Mouse (Mus musculus): ENCODE measurements at regions not wholly inside any gene's neighbourhood (a gene's known extent, or its start where the extent isn't known, plus 50 kb on each side); places are given as distances from the start of the nearest gene placed in this dataset.

DNA sequence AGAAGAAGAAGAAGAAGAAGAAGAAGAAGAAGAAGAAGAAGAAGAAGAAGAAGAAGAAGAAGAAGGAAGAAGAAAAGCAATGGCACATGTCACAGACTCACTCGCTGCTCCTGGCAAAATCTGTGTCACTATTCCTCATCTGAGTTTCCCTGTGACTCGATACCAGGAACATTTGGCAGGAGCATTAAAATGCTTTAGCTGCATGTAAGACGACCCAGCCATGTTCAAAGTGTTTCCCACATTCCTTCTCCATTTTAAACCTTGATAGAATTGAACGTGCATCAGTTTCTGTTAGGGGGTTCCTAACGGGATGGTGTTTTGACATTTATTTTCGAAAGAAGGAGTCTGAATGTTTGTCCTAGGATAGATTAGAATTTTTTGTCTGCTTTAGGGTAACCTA, 51.2 kb upstream of the Pja2 start:
- no peak for DNase-seq (ENCODE audit: low spot score in 2 of 2)

DNA sequence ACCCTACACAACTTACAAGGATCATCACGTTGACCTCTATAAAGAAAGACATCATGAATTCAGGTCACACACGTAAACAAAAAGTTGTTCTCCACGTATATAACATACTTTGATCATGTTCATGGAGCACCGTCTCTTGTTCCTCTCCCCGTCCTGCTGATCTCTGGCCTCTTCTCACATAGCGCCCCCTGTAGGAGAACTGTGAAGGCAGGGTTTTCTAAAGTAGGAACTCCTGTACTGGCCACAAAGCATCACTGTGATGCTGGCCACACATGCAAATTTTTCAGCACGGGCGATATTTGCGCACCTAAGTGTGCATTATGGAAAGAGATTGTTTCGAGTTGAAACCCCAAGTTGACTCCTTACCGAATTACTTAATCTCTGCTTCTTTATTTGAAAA, 51.9 kb upstream of the Pja2 start:
- DNase-seq (ENCODE audit: low spot score in 2 of 2): no peak

DNA sequence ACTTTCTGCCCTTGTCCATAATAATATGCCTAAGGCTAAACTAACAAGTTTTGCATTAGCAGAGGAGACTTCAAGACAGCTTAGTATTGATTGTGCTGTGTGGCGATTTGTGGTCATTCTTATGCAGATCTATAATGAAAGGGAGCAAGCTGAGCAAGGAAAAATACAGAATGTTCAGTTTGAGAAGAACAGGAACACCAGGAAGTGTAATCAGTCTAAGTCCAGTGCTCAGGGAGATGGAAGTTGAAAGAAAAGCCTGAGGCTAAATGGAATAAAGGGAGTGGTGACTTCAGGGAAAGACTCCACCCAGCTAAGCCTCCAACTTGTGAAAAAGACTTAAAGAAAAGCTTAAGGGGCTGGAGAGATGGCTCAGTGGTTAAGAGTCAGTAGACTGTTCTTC, 58.6 kb upstream of the Pja2 start:
- DNase-seq (ENCODE audit: low spot score in 2 of 2): no peak

DNA sequence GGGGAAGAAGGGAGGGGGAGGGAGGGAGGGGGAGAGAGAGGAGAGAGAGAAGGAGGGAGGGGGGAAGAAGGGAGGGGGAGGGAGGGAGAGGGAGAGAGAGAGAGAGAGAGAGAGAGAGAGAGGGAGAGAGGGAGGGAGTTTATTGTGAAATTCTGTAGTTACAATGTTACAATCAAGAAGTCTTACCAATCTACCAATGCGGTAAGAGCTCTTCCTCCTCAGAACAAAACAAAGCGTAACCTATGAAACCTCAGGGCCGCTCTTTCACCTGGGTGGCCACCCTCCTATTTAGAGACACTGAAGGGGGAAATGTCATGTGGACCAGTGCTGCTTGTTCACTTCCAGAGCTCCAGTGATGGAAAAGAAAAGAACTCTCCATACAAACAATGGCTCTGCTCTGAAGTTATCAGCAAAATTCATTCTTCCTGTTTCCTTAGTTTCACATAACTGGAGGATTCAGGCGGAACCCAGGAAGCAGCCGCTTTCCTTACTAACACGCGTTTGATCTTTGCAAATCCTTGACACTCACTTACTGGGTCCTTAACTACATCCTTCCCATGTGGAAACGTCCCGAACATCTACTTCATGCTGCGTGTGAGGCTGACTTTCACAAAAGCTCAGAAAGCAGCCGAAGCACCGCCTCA, 65.7 kb upstream of the Pja2 start:
- DNase-seq (ENCODE audit: low spot score in 2 of 2): no peak

DNA sequence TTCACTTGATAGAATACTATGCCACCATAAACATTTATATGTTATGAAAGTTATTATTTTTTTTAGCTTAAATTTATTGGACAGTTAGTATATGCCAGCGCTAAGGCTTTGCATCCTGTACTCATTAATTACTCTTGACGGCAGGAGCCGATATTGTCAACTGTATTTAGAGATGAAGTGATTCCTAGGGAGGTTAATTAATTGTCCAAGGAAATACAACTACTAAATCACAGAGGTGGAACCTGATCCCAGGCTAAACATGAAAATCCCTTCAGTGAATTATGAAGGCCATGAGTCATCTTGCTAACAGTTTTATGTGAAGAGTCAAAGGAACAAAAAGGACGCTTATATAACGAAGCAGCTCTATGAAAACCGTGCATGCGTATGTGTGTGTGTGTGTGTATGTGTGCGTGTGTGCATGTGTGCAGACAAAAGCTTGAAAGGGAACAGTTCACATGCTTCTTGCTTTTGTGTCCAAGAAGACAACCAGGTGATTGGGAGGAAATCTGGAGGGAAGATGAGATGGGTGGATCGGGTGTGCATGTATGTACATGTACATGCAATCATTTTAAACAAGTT, 66.5 kb upstream of the Pja2 start:
- DNase-seq (ENCODE audit: low spot score in 2 of 2): no peak

DNA sequence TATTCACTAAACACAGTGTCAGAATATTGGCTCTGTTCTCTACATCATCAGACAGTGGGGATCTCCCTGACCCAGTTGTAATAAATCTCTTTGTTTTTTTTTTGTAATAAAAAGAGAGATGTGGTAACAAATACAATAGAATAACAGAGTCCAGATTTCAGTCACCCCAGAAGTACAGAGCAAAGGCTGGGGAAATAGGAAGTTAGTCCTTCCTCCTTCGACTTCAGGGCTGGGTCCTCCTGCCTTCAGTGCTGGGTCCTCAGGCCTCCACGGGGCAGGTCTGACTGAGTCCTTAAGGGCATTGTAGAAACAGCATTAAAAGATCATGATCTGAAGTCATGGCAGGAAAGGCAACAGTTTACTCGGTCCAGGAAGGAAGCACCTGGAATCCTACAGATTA, 67.0 kb upstream of the Pja2 start:
- no peak for DNase-seq (ENCODE audit: low spot score in 2 of 2)

DNA sequence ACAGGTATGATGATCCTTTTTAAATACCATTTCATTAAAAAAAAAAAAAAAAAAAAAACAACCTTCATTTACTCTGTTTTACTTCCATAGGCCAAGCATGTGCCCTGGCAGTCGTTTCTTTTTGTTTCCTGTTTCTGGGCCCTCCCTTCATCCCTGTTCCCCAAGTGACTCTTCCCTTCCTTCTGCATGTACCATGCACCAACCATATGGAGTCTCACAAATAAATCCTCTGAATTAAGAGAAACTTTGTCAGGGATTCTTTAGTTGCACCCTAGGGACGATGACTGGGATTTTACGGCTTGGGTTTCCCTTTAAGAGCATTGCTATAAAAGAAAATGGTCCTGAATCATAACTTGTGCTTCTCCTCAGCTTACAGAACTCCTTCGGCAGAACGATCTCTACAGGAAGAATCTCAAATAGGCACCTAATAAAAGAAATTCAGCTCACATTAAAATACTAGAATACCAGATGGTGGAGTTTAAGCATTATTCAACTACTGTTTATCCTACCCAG, 75.1 kb upstream of the Pja2 start:
- DNase-seq (ENCODE audit: low spot score in 2 of 2): no peak

DNA sequence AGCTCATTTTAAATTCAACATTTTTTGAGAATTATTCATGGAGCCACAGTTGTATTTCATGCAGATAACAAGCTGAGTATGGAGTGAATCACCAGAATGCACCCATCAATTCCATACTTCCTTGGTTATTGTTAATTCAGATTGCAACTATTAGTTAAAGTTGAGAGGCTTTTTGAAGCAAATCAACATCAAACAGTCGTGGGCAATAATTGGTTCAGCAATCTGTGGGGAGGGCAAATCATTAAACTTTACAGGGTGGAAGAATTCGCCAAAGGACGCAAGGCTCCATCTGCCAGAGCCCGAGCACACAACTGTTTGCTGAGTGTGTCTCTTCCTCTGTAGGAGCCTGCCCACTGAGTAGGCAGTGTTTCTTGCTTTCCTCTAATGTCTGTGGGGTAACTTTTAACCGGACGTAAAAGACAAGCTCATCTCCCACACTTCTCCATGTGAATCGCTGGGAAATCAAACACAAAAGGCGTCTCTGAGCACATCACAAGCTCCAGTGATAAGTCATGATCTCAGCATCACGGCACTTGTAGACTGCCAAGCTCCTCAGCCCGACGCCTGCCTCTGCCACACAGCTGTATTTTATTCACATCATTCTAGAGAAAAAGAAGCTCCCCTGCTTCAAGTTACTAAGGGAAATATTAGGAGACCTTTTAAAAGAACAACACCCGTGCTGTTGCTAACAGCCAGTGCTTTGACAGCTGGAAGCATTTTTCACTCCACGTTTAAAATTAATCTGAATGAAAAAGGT, 75.7 kb upstream of the Pja2 start:
- DNase-seq (ENCODE audit: low spot score in 2 of 2): peak; percentile 2 to 25

DNA sequence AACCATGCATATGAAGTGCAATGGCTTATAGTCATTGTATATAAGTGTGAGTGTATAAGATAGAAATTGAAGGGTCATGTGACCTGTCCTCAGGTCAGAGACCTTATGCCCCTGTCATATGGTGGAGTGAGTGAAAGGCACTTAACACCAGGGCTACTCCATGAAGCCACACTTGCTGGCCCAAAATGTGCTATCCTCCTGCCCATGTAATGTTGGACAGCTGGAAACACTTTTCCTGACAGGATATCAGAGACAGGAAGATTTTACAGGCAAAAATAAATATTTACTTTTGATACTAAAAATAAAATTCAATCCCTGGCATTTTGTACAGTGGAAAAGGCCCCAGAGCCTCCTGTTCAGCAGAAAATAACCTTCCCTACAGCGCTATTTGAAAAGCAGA, 94.1 kb upstream of the Pja2 start:
- DNase-seq (ENCODE audit: low spot score in 2 of 2): no peak

DNA sequence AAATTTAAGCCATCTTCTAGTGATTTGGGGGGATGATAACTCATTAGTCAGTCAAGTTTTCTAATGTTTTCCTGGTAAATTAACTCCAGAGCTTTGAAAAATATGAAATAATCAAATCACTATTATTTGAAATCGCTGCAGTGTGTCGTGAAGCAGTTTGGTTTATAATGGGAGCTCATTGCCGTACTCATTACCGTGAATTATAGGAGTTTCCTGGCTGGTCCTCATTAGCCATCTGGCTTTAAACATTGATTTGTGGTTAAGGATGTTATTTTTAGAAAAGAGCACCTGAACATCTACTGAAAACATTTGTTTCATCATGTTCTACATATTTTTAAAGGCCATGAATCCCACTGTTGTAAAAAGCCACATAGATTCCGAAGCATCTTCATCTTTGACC, 94.8 kb upstream of the Pja2 start:
- no peak for DNase-seq (ENCODE audit: low spot score in 2 of 2)

DNA sequence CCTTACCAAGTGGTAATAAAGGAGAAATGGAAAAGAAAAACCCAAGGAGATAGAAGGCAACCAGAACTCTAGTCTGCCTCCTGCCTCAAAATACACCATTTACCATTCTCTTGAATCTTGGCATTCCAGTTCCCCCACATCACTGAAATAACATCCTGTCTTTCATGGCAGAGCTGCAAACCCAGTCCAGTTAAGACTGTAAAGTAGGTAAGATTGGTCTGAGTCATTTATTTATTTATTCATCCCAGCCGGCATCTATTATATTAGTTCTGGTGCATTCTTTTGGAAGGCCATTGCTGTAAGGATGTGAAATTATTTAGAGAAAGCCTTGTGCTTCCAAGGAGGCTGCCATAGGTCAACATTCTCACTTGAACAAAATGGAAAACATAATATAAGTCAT, 107.9 kb upstream of the Pja2 start:
- DNase-seq (ENCODE audit: low spot score in 2 of 2): no peak

DNA sequence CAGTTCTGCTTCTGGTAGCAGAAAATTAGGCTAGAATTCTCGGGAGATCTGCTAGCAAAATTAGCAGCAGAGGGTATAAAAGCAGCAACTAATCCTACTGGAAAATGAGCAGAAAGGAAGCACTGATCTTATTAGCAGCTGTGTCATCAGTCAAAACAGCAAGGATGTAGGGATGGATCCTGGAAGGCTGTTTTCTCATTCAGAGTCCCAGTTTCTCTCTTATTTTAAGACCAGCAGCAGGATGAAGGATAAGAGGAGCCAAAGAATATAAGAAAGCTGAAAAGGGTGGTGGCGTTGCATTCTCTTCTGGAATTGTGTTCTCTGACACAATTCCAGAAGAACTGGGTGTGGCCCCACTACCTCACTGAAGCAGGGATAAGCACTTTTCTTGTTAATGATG, 123.0 kb upstream of the Pja2 start:
- DNase-seq (ENCODE audit: low spot score in 2 of 2): no peak

DNA sequence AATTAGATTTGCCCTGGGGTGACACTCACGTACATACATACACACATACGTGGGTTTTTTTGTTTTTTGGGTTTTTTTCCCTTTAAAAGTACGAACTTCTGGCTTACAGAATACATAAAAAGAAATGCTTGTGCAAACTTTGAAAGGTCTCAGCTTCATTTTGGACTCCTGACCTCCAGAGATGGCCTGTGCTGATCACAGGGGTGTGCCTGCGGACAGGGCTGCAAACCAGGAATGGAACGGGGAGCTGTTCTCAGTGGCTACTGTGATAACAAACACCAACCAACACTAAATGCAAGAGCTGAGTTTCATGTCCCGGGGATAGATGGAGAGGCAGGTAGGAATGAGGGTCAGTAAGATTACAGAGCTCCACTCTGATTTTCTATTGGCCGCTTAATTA, 134.3 kb upstream of the Man2a1 start:
- no peak for DNase-seq (ENCODE audit: low spot score in 2 of 2)

DNA sequence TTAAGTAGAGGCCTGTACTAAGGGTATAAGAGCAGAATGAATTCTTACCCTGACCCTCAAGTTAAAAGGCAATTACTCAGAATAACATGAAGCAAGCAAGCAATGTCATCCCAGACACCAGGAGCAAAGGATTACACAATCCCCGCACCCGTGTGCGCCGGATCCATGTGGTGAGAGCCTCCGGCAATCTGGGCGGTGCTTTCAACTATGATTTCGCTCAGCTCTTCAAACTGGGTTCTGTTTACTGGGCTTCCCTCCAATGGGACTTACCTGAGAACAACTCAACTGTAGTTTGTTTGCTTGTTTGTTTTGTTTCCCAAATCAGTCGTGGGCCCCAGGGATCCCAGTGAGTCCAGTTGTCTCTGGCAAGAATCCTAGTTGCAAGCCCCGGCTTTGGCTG, 133.8 kb upstream of the Man2a1 start:
- no peak for DNase-seq (ENCODE audit: low spot score in 2 of 2)

DNA sequence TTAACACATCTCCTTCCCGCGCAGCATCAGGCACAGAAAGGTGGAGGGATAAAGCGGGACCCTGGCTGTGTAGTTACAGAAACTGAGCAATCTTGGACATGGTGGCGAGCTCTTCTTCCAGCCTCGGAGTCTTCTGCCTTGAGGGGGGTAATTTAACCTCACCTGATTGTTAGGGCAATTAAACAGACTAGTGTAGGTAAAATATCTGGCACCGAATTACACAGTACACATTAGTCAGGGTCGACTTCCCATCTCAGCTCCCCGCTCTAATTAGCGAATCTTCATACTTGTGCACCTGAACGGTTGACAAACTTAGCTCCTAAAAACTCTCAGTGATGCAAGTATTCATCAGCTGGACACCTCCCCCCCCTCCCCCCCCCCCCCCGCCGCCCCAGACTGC, 133.2 kb upstream of the Man2a1 start:
- DNase-seq (ENCODE audit: low spot score in 2 of 2): no peak

DNA sequence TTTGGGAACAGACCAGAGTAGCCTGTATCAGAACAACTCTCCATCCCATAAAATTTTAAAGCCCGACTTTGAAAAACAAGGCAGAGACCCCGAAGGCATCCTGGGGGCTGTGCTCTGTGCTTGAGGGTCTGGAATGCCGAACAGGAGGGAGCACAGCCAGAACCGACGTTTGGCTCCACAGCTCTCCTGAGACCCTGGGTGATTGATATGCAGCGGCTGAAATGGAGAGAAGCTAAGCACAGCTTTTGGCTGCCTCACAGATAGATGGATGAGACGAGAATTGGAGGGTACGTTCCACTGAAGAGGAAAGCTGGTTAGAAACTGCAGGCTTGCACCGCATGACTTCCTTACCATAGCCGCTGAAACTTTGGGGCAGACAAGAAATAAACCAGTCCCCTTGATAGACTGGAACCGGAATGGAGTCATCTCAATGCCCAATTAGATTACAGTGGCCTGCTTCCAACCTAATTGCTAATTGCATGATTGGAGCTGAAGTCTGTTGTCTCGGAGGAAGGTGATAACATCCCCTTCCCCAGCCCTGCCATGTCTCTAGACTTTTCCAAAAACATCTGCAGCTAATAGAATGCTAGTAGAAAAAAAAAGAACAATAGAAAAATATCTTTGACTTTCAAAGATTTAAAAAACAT, 130.7 kb upstream of the Man2a1 start:
- DNase-seq (ENCODE audit: low spot score in 2 of 2): no peak

DNA sequence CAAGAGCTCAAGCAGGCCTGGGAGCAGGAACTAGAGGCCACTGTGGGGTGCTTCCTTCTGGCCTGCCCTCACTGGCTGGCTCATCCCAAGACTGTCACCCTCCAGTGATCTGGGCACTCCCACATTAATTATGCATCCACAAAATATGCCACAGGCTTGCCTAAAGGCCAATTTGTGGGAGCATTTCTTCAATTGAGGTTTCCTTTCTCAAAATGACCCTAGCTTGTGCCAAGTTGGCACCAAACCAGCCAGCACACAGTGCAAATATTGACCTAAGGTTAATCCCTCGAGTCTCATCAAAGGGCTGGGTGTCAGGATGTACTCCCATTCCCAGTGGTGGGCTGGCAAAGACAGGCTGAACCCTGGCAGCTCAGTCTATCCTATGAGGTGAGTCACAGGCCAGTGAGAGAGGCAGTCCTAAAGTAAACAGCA, 119.9 kb upstream of the Man2a1 start:
- no peak for DNase-seq (ENCODE audit: low spot score in 2 of 2)

DNA sequence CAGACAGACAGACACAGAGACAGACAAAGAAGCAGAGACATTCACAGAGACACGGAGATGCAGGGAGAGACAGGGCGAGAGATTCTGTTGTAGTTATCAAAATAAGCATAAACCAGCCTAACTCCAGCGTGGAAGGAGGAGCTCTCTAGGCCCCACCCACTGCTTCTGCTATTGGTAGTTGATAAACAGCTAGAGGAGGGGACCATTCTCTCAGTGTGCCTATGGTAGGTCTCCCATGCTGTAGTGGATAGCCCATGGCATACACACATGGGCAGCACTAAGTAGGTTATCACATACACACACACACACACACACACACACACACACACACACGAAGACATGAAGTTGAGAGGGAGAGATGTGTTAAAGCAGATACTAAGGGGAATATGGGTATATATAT, 115.7 kb upstream of the Man2a1 start:
- DNase-seq (ENCODE audit: low spot score in 2 of 2): no peak

DNA sequence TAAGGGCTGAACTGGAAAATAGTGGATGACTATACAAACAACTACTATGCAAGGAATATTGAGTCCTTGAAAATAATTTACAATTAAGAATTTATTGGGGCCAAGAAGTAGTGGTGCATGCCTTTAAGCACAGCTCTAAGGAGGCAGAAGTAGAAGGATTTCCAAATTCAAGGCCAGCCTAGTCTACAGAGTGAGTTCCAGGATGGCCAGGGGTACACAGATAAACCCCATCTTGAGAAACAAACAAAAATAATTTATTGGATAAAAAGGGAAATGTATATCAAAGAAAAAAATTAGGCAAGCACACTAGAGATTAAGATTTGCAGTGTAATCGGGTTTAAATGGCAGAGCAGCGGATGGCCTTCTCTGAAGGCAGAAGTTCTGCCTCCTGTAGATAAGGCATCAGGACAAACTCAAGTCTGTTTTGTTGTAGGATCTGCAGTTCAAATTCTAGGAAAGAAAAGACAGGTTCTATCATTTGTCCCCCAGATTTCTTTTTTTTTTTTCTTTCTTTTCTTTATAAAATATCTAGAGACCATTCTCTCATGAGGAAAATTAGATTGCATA, 110.7 kb upstream of the Man2a1 start:
- DNase-seq (ENCODE audit: low spot score in 2 of 2): no peak

DNA sequence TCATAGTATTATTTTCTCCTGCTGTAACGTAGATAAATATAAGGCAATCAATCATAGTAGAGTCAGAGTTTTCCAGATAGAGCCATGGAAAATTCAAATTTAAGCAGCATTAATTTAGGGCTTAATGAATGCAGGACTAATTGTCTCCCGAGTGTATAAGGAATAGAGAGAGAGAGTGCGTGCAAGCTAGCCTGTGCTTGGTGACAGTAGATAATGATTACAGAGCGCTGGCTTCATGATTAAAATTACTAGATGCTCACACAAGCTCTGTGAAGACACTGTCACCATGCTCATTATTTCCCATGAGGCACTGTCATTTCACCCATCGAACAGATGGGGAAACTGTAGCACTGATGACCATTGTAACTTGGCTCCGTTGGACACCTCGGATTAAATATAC, 109.9 kb upstream of the Man2a1 start:
- no peak for DNase-seq (ENCODE audit: low spot score in 2 of 2)

DNA sequence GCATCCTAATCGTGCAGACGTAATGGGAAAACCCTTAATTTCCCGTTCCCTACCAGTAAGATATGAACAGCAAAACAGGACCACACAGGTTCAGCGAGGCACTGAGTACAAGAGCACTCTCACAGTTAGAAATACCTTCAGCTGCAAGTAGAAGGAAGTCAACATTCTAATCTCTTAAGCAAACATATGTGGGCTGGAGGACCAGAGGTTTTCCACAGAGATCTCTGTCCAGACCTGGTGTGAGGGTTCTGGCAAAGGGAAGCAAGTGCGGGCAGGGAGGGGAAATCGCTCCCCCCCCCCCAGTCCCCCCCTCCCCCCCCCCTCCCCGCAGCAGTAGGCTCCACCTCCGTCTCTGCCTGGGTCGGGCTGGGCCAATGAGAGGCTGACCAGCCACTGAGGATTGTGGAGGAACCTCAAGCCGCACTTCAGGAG, 108.6 kb upstream of the Man2a1 start:
- no peak for DNase-seq (ENCODE audit: low spot score in 2 of 2)

Data from left cerebral cortex, adult 18-20 months (tissue).